Mouse (Mus musculus): ENCODE data around the gene Col4a2. TPM values are rescaled to one million over a fixed set of nuclear protein-coding genes. Genes with fewer than 3 reads are reported as not detected.

Gene Col4a2
- polyA plus RNA-seq (2017; shearing (Covaris generic)), result under 1 TPM in 1 of 2 experiments, not detected in 1; 0.18 TPM

GRCm38 (mm10) chr8:11312349-11313175, at the start of gene Col4a2, which contains the start of gene Col4a1:
Col4a2 (plus strand) TSS chr8:11312805.
Col4a1 (minus strand) TSS chr8:11312826.

GRCm38 (mm10) chr8:11477811-11478761, 165.5 kb downstream of the Col4a2 start, which contains the start of gene Rab20:
Rab20 (minus strand) TSS chr8:11478710.

GRCm38 (mm10) chr8:11497017-11497990, 184.7 kb downstream of the Col4a2 start, which contains the start of gene Naxd:
Naxd (plus strand) TSS chr8:11497506.

Other genes starting within 250 kb of the Col4a2 start
- under 1 TPM in 1 of 2 experiments, not detected in 1; 0.15 TPM for gene Col4a1, start within 50 bp of the Col4a2 start, polyA plus RNA-seq (2017; shearing (Covaris generic))
- gene Rab20, start 165.9 kb downstream of the Col4a2 start, polyA plus RNA-seq (2017; shearing (Covaris generic)), result 1 to 10 TPM; 2.2 to 5.3 TPM
- 10 to 100 TPM; 58.1 to 74.5 TPM for gene Naxd, start 184.7 kb downstream of the Col4a2 start, polyA plus RNA-seq (2017; shearing (Covaris generic))
- 10 to 100 TPM; 28.4 to 38.8 TPM for gene Cars2, start 238.0 kb downstream of the Col4a2 start, polyA plus RNA-seq (2017; shearing (Covaris generic))
- gene Ing1, start 242.8 kb downstream of the Col4a2 start, polyA plus RNA-seq (2017; shearing (Covaris generic)), result 10 to 100 TPM; 75.2 to 90.7 TPM